Mouse (Mus musculus) liver, embryonic 12.5 days (tissue): ENCODE results near the gene Cenpu. TPM values are rescaled to one million over a fixed set of nuclear protein-coding genes. Genes with fewer than 3 reads are reported as not detected.

ENCODE experiments used
- ATAC-seq: fragments of 200-750 bp; cut with Nextera tagmentation; 2 replicates; pipeline ENCODE4 v1.8.0; 2017; ENCODE audit warnings: moderate number of reproducible peaks, mild to moderate bottlenecking, moderate library complexity
- H3K27ac ChIP-seq: fragments of 300-500 bp; sonication (generic); 2 replicates; pipeline ENCODE4 v1.5.1; 2016; ENCODE audit warnings: mild to moderate bottlenecking
- H3K27me3 ChIP-seq: fragments of 300-500 bp; sonication (generic); replicated peaks from 2 replicates; pipeline ENCODE4 v1.6.1; 2016; ENCODE audit warnings: mild to moderate bottlenecking, moderate library complexity
- H3K36me3 ChIP-seq: fragments of 300-500 bp; sonication (generic); 2 replicates; pipeline ENCODE4 v1.6.1; 2016; ENCODE audit warnings: mild to moderate bottlenecking, moderate library complexity
- H3K4me1 ChIP-seq: fragments of 300-500 bp; sonication (generic); 2 replicates; pipeline ENCODE4 v1.6.1; 2016
- H3K4me2 ChIP-seq: fragments of 300-500 bp; sonication (generic); 2 replicates; pipeline ENCODE4 v1.6.1; 2016; ENCODE audit warnings: mild to moderate bottlenecking, moderate library complexity
- H3K4me3 ChIP-seq: fragments of 300-500 bp; sonication (generic); 2 replicates; pipeline ENCODE4 v1.5.1; 2016; ENCODE audit warnings: mild to moderate bottlenecking, moderate library complexity
- H3K9ac ChIP-seq: fragments of 300-500 bp; sonication (generic); 2 replicates; pipeline ENCODE4 v1.6.1; 2016; ENCODE audit warnings: mild to moderate bottlenecking, moderate library complexity
- H3K9me3 ChIP-seq: fragments of 300-500 bp; sonication (generic); replicated peaks from 2 replicates; pipeline ENCODE4 v1.6.1; 2016; ENCODE audit warnings: mild to moderate bottlenecking, moderate library complexity
- WGBS: fragments of 180-500 bp; shearing (Covaris S2); methylation state at CpG from one replicate; pipeline ENCODE4 v1.1.7; 2016; ENCODE audit not compliant: insufficient replicate concordance; 5-methylcytosine and 5-hydroxymethylcytosine counted together
- polyA plus RNA-seq: library from polyadenylated mRNA; unstranded; fragments of >200 nt; fragmentation: Nextera tagmentation; extraction: Ambion mirVana; gene quantifications from 2 replicates; pipeline ENCODE4 v1.2.1, GENCODE M21; 2016

The Cenpu gene
- 20.7 and 22.2 TPM in 2 replicates for polyA plus RNA-seq

DNA sequence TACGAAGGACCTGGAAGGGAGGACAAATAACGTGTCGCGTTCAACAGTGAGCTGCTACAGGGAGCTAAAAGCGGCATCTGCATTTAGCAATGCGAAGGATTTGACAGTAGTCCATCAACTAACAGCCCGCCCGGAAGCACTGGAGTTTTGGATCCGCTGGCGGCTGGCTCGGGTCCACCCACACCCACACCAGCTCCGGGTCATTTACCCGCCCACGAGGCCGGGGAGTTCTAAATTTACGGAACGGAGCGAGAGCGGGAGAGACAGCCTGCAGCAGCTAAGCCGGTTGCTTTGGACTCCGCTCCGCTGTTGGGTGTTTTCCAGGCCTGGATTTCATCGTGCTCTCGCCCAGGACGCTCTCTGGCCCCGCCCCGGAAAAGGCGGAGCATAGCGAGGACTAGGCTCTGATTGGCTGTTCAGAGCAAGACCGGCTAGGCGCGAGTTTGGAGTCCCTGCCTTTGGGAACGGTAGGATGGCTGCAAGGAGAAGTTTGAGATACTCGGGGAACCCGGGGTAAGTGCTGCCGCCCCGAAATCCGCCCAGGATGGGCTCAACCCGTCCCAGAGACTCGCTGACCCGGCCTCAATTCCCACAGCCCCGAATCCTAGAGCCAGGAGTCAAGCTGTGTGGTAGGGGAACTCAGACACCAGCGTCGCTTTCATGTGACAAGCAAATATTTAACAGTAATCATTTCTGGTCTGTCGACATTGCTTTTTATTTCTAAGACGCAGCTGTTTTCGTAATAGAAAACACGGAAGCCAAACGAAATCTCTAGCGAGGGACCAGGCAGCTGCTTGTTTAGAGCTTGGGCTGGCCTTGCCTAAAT, at the start of gene Cenpu:
Gene Cenpu (plus strand): TSS at position 414 of the 826 bp plus-strand sequence.
- peak; percentile 92 for ATAC-seq
- H3K36me3 ChIP-seq: peaks cover 25% of the 10 kb centered on the region
- peak within 1 kb of the TSS; percentile 74 for H3K9ac ChIP-seq
- no peaks in the 10 kb centered on the region for H3K9me3 ChIP-seq
- peak within 1 kb of the TSS; percentile 75 for H3K4me2 ChIP-seq
- WGBS: under 1% methylated on average over 50 of the region's 50 CpGs
- H3K4me3 ChIP-seq: peak within 1 kb of the TSS; percentile 78
- H3K27ac ChIP-seq: peak within 1 kb of the TSS; percentile 95
- no peaks in the 10 kb centered on the region for H3K27me3 ChIP-seq
- H3K4me1 ChIP-seq: peaks cover 50% of the 10 kb centered on the region

DNA sequence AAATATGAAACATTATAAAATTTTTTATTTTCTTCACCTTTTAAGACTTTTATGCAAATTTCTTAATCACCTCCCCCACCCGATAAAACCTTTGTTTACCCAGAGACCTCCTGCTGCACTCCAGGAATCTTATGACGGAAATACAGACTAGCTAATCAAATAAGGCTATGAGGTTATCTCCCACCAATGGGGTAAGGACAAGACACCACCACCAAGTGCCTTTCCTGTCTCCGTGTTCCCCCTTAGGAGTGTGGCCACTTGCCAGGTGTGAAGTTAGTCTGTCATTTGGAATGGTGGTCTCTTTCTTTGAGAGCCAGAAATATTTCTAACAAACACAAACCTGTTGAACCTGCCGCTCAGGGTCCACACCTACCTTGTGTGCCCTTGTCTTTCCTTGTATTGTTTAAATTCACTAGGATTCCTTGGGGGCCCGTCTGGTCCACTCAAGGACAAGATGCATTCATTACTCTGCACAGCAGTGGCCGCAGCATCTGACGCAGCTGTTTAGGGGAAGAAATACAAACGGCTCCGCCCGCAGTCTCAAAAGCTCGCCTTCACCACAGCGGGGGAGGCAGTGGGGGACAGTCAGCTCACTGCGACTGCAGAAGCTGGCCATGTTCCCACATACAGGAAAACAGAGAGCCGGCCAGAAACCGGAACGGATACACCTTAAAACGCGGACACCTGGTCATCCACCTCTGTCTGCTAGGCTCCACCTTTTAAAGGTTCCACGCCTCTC, 49.3 kb upstream of the Cenpu start:
- Histone ChIP-seq H3K4me3 (no peak overlapping the region), H3K9me3 (no peaks in the 10 kb centered on the region), H3K9ac (0 out of 2 replicates have a peak overlapping the region, but pooled peaks have one; percentile 8), H3K27ac (no peak overlapping the region), H3K4me1 (peaks cover 65% of the 10 kb centered on the region), H3K27me3 (no peaks in the 10 kb centered on the region), H3K4me2 (peak overlapping the region; percentile 13; the same call in 1 of the 2 replicates), H3K36me3 (peaks cover 27% of the 10 kb centered on the region)
- WGBS: 56% methylated on average over 19 of the region's 19 CpGs
- no peak for ATAC-seq

DNA sequence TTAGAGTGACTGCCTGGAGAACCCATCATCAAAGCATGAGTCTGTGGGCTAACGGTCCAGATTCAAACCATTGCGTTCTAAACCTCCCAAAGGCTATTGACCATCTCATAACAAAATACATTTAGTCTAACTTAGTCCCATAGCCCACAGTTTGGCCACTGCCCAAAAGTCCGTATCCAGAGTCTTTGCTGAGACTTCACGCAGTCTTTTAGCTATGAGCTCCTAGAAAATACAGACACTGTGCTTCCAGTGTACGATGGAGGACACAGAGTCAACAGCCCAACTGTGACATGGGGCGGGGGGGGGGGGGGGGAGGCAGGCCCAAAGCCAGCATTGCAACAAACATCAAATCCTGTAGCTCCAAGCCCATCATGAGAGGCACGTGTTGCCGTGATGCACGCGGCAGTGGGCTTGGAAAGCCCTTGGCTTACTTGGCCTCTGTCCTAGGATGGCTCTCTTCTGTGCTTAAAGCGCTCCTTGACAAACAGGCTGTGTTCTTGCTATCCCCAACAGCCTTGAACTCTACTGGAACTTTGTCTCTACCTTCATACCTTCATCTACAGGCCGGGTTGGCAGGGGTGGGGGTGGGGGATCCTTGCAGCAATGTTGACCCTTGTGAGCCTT, 48.6 kb upstream of the Cenpu start:
- Histone ChIP-seq H3K4me3 (no peak overlapping the region), H3K4me1 (peaks cover 58% of the 10 kb centered on the region), H3K27ac (no peak overlapping the region; the same call in 1 of the 2 replicates), H3K9me3 (no peaks in the 10 kb centered on the region), H3K36me3 (peaks cover 32% of the 10 kb centered on the region), H3K9ac (no peak overlapping the region), H3K4me2 (0 out of 2 replicates have a peak overlapping the region, but pooled peaks have one; percentile 13), H3K27me3 (no peaks in the 10 kb centered on the region)
- WGBS: 79% methylated on average over 12 of the region's 12 CpGs
- no peak for ATAC-seq

DNA sequence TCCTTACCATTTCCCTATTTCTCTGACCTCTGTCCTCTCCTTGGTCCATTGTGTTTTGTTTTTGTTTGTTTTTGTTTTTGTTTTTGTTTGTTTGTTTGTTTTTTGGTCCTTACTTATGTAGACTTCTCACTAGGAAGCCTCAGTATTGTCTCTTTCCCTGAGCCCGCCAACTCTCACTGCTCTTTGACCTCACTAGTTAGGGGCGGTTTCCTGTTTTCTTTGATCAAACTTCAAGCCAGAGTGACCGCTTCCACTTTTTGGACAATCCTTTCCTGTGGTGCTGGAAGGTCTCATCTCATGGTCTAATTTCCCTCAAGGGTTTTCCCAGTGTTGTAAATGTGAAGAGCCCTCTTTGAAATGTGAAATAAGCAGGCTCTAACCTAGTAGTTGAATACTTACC, 47.6 kb upstream of the Cenpu start:
- Histone ChIP-seq H3K4me3 (no peak overlapping the region), H3K27me3 (no peaks in the 10 kb centered on the region), H3K4me2 (no peak overlapping the region), H3K27ac (no peak overlapping the region), H3K9ac (no peak overlapping the region), H3K9me3 (no peaks in the 10 kb centered on the region), H3K36me3 (peaks cover 43% of the 10 kb centered on the region), H3K4me1 (peaks cover 48% of the 10 kb centered on the region)
- ATAC-seq: no peak
- 50% methylated on average over 3 of the region's 3 CpGs for WGBS

DNA sequence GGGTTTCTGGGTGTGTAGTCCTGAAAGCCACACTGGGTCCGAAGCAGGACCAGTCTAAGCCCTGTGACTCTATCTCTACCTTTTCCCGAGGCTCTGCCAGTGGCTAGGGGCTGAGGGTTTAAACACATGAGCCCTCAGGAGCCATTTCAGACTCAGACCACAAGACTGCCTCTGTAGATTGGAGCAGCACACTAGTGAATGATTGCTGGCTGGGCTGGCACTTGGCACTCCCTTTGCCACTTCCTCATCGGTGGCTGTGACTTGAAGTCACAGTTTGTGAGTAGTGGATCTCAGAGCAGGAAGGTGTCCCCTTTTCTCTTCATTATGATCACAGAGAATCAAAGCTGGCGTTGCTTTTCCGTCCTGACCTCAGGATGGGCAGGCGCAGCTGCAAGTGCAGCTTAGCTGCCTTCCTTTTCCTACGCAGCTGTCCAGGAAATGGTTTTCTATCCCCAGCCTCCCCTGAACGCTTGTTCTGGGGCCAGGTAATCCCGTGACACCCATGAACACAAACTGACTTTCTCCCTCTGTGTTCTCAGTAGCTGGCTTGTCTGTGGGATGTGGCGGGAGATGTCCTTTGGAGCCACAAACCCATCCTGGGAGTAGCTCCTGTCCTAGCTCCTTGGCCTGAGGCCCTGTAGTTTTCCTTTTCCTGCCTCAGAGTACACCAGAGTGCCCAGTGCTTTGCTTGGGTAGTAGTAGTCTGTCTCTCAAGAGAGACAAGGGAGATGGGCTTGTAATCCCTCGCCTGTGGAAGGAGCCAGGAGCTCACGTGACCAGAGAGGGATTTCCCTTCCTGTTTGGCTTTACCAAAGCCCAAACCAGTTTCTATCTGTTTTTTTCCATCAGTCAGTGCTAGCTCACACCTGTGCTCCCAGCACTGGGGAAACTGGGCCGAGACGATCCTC, 43.1 kb upstream of the Cenpu start:
- no peaks in the 10 kb centered on the region for H3K27me3 ChIP-seq
- H3K4me3 ChIP-seq: no peak overlapping the region
- no peak overlapping the region for H3K4me2 ChIP-seq
- no peaks in the 10 kb centered on the region for H3K9me3 ChIP-seq
- peaks cover 8% of the 10 kb centered on the region for H3K4me1 ChIP-seq
- peaks cover 56% of the 10 kb centered on the region for H3K36me3 ChIP-seq
- 74% methylated on average over 14 of the region's 14 CpGs for WGBS
- H3K27ac ChIP-seq: no peak overlapping the region
- no peak for ATAC-seq
- H3K9ac ChIP-seq: no peak overlapping the region

DNA sequence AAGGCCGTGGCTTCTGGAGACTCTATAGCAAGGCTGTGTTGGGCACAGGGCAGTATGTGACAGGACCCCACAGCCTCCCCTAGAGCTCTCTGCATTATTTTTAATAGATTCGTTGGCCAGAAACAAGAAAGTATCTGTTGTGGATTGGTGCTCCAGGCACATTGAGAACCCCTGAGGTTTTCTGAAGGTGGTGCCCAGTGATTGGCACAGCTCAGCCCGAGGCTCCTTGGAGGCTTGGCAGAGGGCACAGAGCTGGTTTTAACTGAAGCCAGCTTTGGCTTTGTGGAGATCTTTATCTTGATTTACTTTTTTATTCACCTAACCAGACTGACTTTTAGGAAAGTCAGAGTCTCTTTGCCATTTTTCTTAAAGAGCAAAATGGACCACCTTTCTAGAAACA, 42.4 kb upstream of the Cenpu start:
- no peak for ATAC-seq
- Histone ChIP-seq H3K4me3 (no peak overlapping the region), H3K36me3 (peaks cover 60% of the 10 kb centered on the region), H3K27ac (no peak overlapping the region), H3K27me3 (no peaks in the 10 kb centered on the region), H3K4me2 (no peak overlapping the region), H3K4me1 (peaks cover 4% of the 10 kb centered on the region; the same call in 1 of the 2 replicates), H3K9me3 (no peaks in the 10 kb centered on the region), H3K9ac (no peak overlapping the region)
- 80% methylated on average over 3 of the region's 3 CpGs for WGBS

DNA sequence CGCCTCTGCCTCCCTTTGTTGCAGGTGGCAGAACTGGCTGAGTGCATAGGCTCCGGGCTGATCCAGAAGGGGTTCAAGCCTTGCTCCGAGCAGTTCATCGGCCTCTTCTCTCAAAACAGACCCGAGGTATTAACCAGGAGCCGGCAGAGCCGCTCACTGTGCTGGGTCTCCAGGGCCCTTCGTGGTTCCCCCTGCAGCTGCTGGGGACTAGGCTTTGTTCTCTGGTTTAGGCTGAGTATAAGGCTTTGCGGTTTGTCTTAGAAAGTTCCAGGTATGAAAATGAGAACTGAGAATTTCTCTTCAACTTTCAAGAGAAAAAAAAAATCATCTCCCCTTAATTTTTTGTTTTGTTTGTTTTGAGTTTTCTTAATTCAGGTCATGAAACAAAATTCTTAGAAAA, 40.5 kb upstream of the Cenpu start:
- peaks cover 65% of the 10 kb centered on the region for H3K36me3 ChIP-seq
- no peaks in the 10 kb centered on the region for H3K9me3 ChIP-seq
- H3K4me2 ChIP-seq: no peak overlapping the region
- H3K27me3 ChIP-seq: no peaks in the 10 kb centered on the region
- no peak overlapping the region for H3K27ac ChIP-seq
- no peak overlapping the region for H3K9ac ChIP-seq
- no peak overlapping the region for H3K4me3 ChIP-seq
- no peak for ATAC-seq
- peaks cover 4% of the 10 kb centered on the region; the same call in 1 of the 2 replicates for H3K4me1 ChIP-seq
- WGBS: 80% methylated on average over 9 of the region's 9 CpGs

DNA sequence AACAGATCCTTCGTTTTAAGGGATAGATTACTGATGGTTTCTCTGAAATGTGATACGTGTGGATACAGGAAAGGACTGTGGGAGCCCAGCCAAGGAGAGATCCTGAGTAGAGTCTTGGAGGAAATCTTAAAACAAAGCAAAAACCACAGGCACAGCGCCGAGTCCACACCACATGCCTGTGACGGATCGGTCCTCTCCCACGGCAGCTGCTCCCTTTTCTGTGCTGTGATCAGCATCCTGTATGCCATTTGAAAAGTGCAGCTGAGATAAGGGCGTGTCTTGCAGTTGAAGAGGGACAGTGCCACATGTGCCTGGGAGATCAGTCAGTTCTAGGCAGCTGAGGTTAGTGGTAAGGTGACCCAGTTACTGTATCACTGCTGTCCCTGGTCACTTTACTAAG, 39.3 kb upstream of the Cenpu start:
- no peak overlapping the region for H3K27ac ChIP-seq
- H3K9ac ChIP-seq: no peak overlapping the region
- H3K4me1 ChIP-seq: peaks cover 4% of the 10 kb centered on the region; the same call in 1 of the 2 replicates
- peaks cover 66% of the 10 kb centered on the region for H3K36me3 ChIP-seq
- 49% methylated on average over 8 of the region's 8 CpGs for WGBS
- H3K27me3 ChIP-seq: no peaks in the 10 kb centered on the region
- no peaks in the 10 kb centered on the region for H3K9me3 ChIP-seq
- no peak overlapping the region for H3K4me3 ChIP-seq
- ATAC-seq: peak; percentile 53; the same call in 1 of the 2 replicates
- H3K4me2 ChIP-seq: no peak overlapping the region

DNA sequence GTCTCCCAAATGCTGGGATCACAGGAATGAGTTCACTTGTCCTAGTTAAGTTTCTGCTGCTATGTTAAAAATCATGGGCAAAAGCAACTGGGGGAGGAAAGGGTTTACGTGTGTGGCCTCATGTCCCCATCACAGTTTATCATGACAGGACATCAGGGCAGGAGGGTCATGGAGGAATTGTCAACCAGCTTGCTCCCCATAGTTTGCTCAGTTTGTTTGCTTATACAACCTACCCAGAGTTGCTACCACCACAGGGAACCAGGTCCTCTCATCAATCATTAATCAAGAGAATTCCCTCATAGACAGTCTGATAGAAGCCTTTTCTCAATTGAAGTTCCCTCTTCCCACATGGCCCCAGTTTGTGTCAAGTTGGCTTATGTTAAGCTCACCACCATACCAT, 37.8 kb upstream of the Cenpu start:
- H3K36me3 ChIP-seq: peaks cover 65% of the 10 kb centered on the region

DNA sequence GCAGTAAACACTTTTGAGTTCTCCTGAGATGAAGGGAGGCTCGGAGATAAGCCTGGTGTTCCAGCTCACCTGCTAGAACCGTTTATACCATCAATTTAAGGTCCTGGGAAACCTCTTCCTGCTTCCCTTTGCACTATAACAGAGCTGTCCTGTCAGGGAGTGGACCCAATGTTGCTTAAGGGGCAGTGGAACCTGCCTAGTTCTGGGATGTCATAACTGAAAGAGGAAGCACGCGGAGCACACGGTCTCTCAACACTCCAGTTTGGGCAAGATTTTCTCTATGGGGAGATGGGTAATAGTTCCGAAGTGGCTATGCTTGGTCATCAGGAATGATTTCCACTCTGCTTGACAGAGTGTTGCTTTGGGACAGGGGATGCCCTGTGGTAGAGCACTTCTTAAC, 31.2 kb upstream of the Cenpu start:
- H3K4me1 ChIP-seq: no peaks in the 10 kb centered on the region
- 78% methylated on average over 6 of the region's 6 CpGs for WGBS
- H3K27ac ChIP-seq: no peak overlapping the region
- H3K9me3 ChIP-seq: no peaks in the 10 kb centered on the region
- no peak overlapping the region for H3K4me3 ChIP-seq
- no peak for ATAC-seq
- no peak overlapping the region for H3K9ac ChIP-seq
- no peak overlapping the region for H3K4me2 ChIP-seq
- peaks cover 82% of the 10 kb centered on the region for H3K36me3 ChIP-seq
- H3K27me3 ChIP-seq: no peaks in the 10 kb centered on the region

More for the DNA sequence above, 37.8 kb upstream of the Cenpu start:
- Histone ChIP-seq H3K4me3 (no peak overlapping the region), H3K27ac (peak overlapping the region; percentile 60; the same call in 1 of the 2 replicates), H3K4me1 (peaks cover 4% of the 10 kb centered on the region; the same call in 1 of the 2 replicates), H3K9me3 (no peaks in the 10 kb centered on the region), H3K4me2 (no peak overlapping the region), H3K27me3 (no peaks in the 10 kb centered on the region), H3K9ac (no peak overlapping the region)
- WGBS: 77% methylated on average over 1 of the region's 1 CpGs
- peak; percentile 68 for ATAC-seq

DNA sequence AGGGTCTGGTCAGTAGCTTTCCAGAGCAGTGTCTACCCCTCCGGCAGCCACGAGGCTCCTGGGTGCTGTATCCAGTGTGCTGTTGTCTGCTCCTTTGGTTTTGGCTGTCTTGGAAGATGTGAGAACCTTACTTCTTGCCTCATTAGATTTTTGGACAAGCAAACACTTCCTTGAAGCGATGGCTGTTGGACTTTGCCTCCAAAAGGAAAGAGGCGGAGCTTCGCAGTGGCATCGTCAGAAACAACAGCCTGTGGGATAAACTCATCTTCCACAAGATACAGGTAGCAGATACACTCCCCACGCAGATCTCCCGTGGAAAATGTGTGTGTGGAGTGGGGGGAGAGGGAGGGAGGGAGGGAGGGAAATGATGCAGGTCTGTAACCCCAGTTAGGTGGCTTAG, 25.7 kb upstream of the Cenpu start:
- Histone ChIP-seq H3K36me3 (peaks cover 85% of the 10 kb centered on the region), H3K27ac (no peak overlapping the region), H3K4me3 (no peak overlapping the region), H3K27me3 (no peaks in the 10 kb centered on the region), H3K4me2 (no peak overlapping the region), H3K4me1 (0 out of 2 replicates have a peak, but pooled peaks cover 4% of the 10 kb centered on the region), H3K9ac (0 out of 2 replicates have a peak overlapping the region, but pooled peaks have one; percentile 17), H3K9me3 (no peaks in the 10 kb centered on the region)
- no peak for ATAC-seq
- WGBS: 77% methylated on average over 8 of the region's 8 CpGs
